Mouse (Mus musculus) adrenal gland, adult 8-10 months (tissue): ENCODE results near the gene Cdh1. TPM values are rescaled to one million over a fixed set of nuclear protein-coding genes. Genes with fewer than 3 reads are reported as not detected.
"Not testable (repeated sequence)": the region's sequence is repeated elsewhere in the genome, so short reads cannot be mapped to it uniquely, and the experiment has no call there.

Source experiments
- DNase-seq: peaks from one replicate; pipeline ENCODE4 v3.0.0; 2022
- total RNA-seq, 4 experiments: library from RNA; stranded (reverse); gene quantifications; 2 replicates each; pipeline ENCODE4 v1.2.4; 2022

Cdh1 gene
- total RNA-seq, result under 1 TPM; 0.06 to 0.38 (median 0.21) TPM

- no peak for DNase-seq
Observed at GRCm38 (mm10) chr8:106603131-106603819, at the start of gene Cdh1. TSS of gene Cdh1 (plus strand) at chr8:106603351.

- DNase-seq, result no peak
Observed at GRCm38 (mm10) chr8:106554011-106554410, 49.1 kb upstream of the Cdh1 start.

GRCm38 (mm10) chr8:106556068-106556645 is 47.0 kb upstream of the Cdh1 start:
- DNase-seq, result no peak

- no peak for DNase-seq
Observed at GRCm38 (mm10) chr8:106559844-106560243, 43.3 kb upstream of the Cdh1 start.

GRCm38 (mm10) chr8:106561097-106561865 is 41.9 kb upstream of the Cdh1 start:
- peak; percentile 61 for DNase-seq

GRCm38 (mm10) chr8:106563691-106564182 is 39.4 kb upstream of the Cdh1 start:
- no peak for DNase-seq

GRCm38 (mm10) chr8:106569006-106569405 is 34.1 kb upstream of the Cdh1 start:
- no peak for DNase-seq

- no peak for DNase-seq
Observed at GRCm38 (mm10) chr8:106570386-106570785, 32.8 kb upstream of the Cdh1 start.

GRCm38 (mm10) chr8:106571551-106572172 is 31.5 kb upstream of the Cdh1 start:
- no peak for DNase-seq

GRCm38 (mm10) chr8:106572175-106572574 is 31.0 kb upstream of the Cdh1 start:
- DNase-seq, result not testable (repeated sequence)

- DNase-seq, result not testable (repeated sequence)
Observed at GRCm38 (mm10) chr8:106573168-106573567, 30.0 kb upstream of the Cdh1 start, which contains the start of gene Gm10073. TSS of gene Gm10073 (minus strand) at chr8:106573461.

- no peak for DNase-seq
Observed at GRCm38 (mm10) chr8:106574283-106574682, 28.9 kb upstream of the Cdh1 start.

GRCm38 (mm10) chr8:106576849-106577555 is 26.1 kb upstream of the Cdh1 start:
- peak; percentile 31 for DNase-seq

GRCm38 (mm10) chr8:106579510-106579909 is 23.6 kb upstream of the Cdh1 start:
- DNase-seq, result no peak

- DNase-seq, result no peak
Observed at GRCm38 (mm10) chr8:106581344-106582088, 21.6 kb upstream of the Cdh1 start.

GRCm38 (mm10) chr8:106584942-106585670 is 18.0 kb upstream of the Cdh1 start:
- no peak for DNase-seq

GRCm38 (mm10) chr8:106585671-106586037 is 17.5 kb upstream of the Cdh1 start:
- DNase-seq, result no peak

- no peak for DNase-seq
Observed at GRCm38 (mm10) chr8:106586896-106587295, 16.3 kb upstream of the Cdh1 start.

GRCm38 (mm10) chr8:106588443-106589431 is 14.4 kb upstream of the Cdh1 start:
- DNase-seq, result no peak
